ENCODE assay signal across 9 mouse cellular contexts in genomic region chr11:6520507-6521173, GRCm38 (mm10). TPM values are rescaled to one million over a fixed set of nuclear protein-coding genes. Genes with fewer than 3 reads are reported as not detected.
A peak's percentile ranks its signal among the peaks of the same experiment; 100 is the strongest.
DNase-seq lines count a peak whose midpoint lies in the region; ATAC-seq and TF ChIP-seq lines count a peak whose summit lies in the region.
"Had no signal": no experiment of that assay in that cellular context is flagged by ENCODE, and none has a peak within 500 bp of the region (broad histone marks: within the 10 kb centered on the region; RNA-seq: fewer than 3 reads in every experiment).

Gene Myo1g (minus strand): TSS chr11:6520965.

- no peak for ATAC-seq in liver, embryonic 15.5 days (ENCODE audit: insufficient read depth)
- ATAC-seq in midbrain, embryonic 15.5 days (replicated peaks), result no peak
- ATAC-seq in midbrain, embryonic 14.5 days (ENCODE audit: low FRiP score, low TSS enrichment), result no peak

- H3K36me3 ChIP-seq in liver, embryonic 15.5 days (replicated peaks), result peaks cover 31% of the 10 kb centered on the region
- peaks cover 15% of the 10 kb centered on the region; the same call in 1 of the 2 replicates for H3K36me3 ChIP-seq in midbrain, embryonic 15.5 days (replicated peaks)
- peaks cover 14% of the 10 kb centered on the region for H3K36me3 ChIP-seq in midbrain, embryonic 14.5 days (ENCODE audit: control insufficient read depth, insufficient read depth, low read length)

- H3K9ac ChIP-seq in liver, embryonic 15.5 days, result no peak within 1 kb of the TSS; the same call in 1 of the 2 replicates
- no peak within 1 kb of the TSS for H3K9ac ChIP-seq in midbrain, embryonic 15.5 days
- no peak within 1 kb of the TSS for H3K9ac ChIP-seq in midbrain, embryonic 14.5 days (replicated peaks; ENCODE audit: low read length)

- peak; percentile 25; the same call in 1 of the 2 replicates for TF ChIP-seq POLR2A in bone marrow, adult 2 months (IDR thresholded peaks at IDR 0.05; ENCODE audit: borderline replicate concordance, control insufficient read depth, low read depth, low read length)

- H3K9me3 ChIP-seq in liver, embryonic 15.5 days (replicated peaks), result no peaks in the 10 kb centered on the region
- H3K9me3 ChIP-seq in midbrain, embryonic 15.5 days, result no peaks in the 10 kb centered on the region
- H3K9me3 ChIP-seq in midbrain, embryonic 14.5 days (ENCODE audit: control insufficient read depth, low read length), result no peaks in the 10 kb centered on the region

- no peaks in the 10 kb centered on the region; the same call in 1 of the 2 replicates for H3K4me1 ChIP-seq in bone marrow, adult 2 months (ENCODE audit: control insufficient read depth, insufficient read depth, low read length)
- peaks cover 17% of the 10 kb centered on the region for H3K4me1 ChIP-seq in liver, embryonic 15.5 days (replicated peaks)
- H3K4me1 ChIP-seq in midbrain, embryonic 15.5 days, result no peaks in the 10 kb centered on the region
- no peaks in the 10 kb centered on the region for H3K4me1 ChIP-seq in midbrain, embryonic 14.5 days (ENCODE audit: control insufficient read depth, insufficient read depth, low read length)

- H3K27ac ChIP-seq in bone marrow, adult 2 months (ENCODE audit: control insufficient read depth, insufficient read depth, low read depth, low read length, poor library complexity), result peak within 1 kb of the TSS; percentile 75
- peak within 1 kb of the TSS; percentile 67 for H3K27ac ChIP-seq in liver, embryonic 15.5 days (replicated peaks)
- H3K27ac ChIP-seq in midbrain, embryonic 15.5 days, result no peak within 1 kb of the TSS
- H3K27ac ChIP-seq in midbrain, embryonic 14.5 days (replicated peaks; ENCODE audit: low read depth, low read length), result no peak within 1 kb of the TSS

- no peak for TF ChIP-seq CTCF in bone marrow, adult 2 months (IDR thresholded peaks at IDR 0.05; ENCODE audit: control insufficient read depth, insufficient read depth, low read length)

- peak within 1 kb of the TSS; percentile 85 for H3K4me3 ChIP-seq in bone marrow, adult 2 months (replicated peaks; ENCODE audit: control insufficient read depth, low read depth, low read length)
- peak within 1 kb of the TSS; percentile 44 for H3K4me3 ChIP-seq in liver, embryonic 15.5 days (replicated peaks)
- H3K4me3 ChIP-seq in midbrain, embryonic 15.5 days, result no peak within 1 kb of the TSS
- no peak within 1 kb of the TSS for H3K4me3 ChIP-seq in midbrain, embryonic 14.5 days (replicated peaks; ENCODE audit: low read depth, low read length)

- 4% methylated on average over 7 of the region's 7 CpGs for WGBS in bone marrow, adult 2 months
- WGBS in liver, embryonic 15.5 days (ENCODE audit: insufficient replicate concordance), result 21% methylated on average over 7 of the region's 7 CpGs
- 86% methylated on average over 7 of the region's 7 CpGs for WGBS in midbrain, embryonic 15.5 days
- 82% methylated on average over 7 of the region's 7 CpGs for WGBS in midbrain, embryonic 14.5 days

- no peaks in the 10 kb centered on the region for H3K27me3 ChIP-seq in liver, embryonic 15.5 days
- no peaks in the 10 kb centered on the region for H3K27me3 ChIP-seq in midbrain, embryonic 15.5 days (replicated peaks)
- H3K27me3 ChIP-seq in midbrain, embryonic 14.5 days (ENCODE audit: control insufficient read depth, insufficient read depth, low read length), result no peaks in the 10 kb centered on the region

- peak; percentile 79 for DNase-seq in CD4-positive, CD25-positive, alpha-beta regulatory T cell, adult 2 months (ENCODE audit: low read depth, low spot score)
- DNase-seq in spleen, adult 12 weeks (ENCODE audit: low spot score), result peak; percentile 29
- no peak for DNase-seq in urinary bladder, adult 18-20 months (ENCODE audit: low spot score in 2 of 2)
- DNase-seq in midbrain, embryonic 14.5 days, result no peak
- DNase-seq in c-Kit-positive CD71-positive TER-119-positive erythroid progenitor cells, embryonic 14.5 days (ENCODE audit: low spot score), result no peak
- DNase-seq: left cerebral cortex, postnatal 4 days had no signal

- peak within 1 kb of the TSS; percentile 45 for H3K4me2 ChIP-seq in liver, embryonic 15.5 days
- H3K4me2 ChIP-seq in midbrain, embryonic 15.5 days, result no peak within 1 kb of the TSS
- no peak within 1 kb of the TSS for H3K4me2 ChIP-seq in midbrain, embryonic 14.5 days (ENCODE audit: low read length)

RNA-seq across cellular contexts. Expression of gene Myo1g, which starts in this region (rescaled TPM):
- polyA plus RNA-seq in bone marrow, adult 2 months (2011; ENCODE audit: insufficient read depth, insufficient read length, low replicate concordance, missing spikeins), result 37.2 and 95.8 TPM in 2 replicates
- polyA plus RNA-seq in liver, embryonic 15.5 days (2015; fragmentation: Nextera tagmentation; extraction: Ambion mirVana), result 9.4 and 9.6 TPM in 2 replicates
- 0.23 and 0.54 TPM in 2 replicates for polyA plus RNA-seq in midbrain, embryonic 15.5 days (2015; fragmentation: Nextera tagmentation; extraction: Ambion mirVana)
- 0.15 and 0.37 TPM in 2 replicates for polyA plus RNA-seq in midbrain, embryonic 14.5 days (2014; fragmentation: Nextera tagmentation; extraction: Ambion mirVana)

Comparison
In these comparisons a context has a peak if more than half of its experiments do, and no peak if none do; other contexts are left out.
1. DNase-seq: peak in CD4-positive, CD25-positive, alpha-beta regulatory T cell, adult 2 months (single experiment) and spleen, adult 12 weeks (single experiment); none in urinary bladder, adult 18-20 months (0 of 2), midbrain, embryonic 14.5 days (single experiment) and c-Kit-positive CD71-positive TER-119-positive erythroid progenitor cells, embryonic 14.5 days (single experiment).
2. H3K27ac ChIP-seq: peak in bone marrow, adult 2 months (single experiment) and liver, embryonic 15.5 days (single experiment); none in midbrain, embryonic 15.5 days (single experiment) and midbrain, embryonic 14.5 days (single experiment).
3. H3K4me3 ChIP-seq: peak in bone marrow, adult 2 months (single experiment) and liver, embryonic 15.5 days (single experiment); none in midbrain, embryonic 15.5 days (single experiment) and midbrain, embryonic 14.5 days (single experiment).